Mouse (Mus musculus) spleen, adult 18-20 months (tissue): ENCODE results near the gene Vps52.

Source experiments
- DNase-seq, 2 experiments: peaks; one replicate each; pipeline ENCODE4 v3.0.0; 2022; ENCODE audit warnings: mixed read lengths in 2 of 2

Vps52 gene

GRCm38 (mm10) chr17:33955555-33956214 lies at the start of gene Vps52, which contains the start of gene Rps18:
TSS of gene Vps52 (plus strand) at chr17:33955812.
TSS of gene Rps18 (minus strand) at chr17:33956001.
- peak; percentile 89 to 96 for DNase-seq

- peak in 1 of 2 experiments; percentile 53 for DNase-seq
Observed at GRCm38 (mm10) chr17:33908331-33909076, 47.1 kb upstream of the Vps52 start.

- DNase-seq: peak; percentile 98 to 99
Observed at GRCm38 (mm10) chr17:33909077-33909868, 46.3 kb upstream of the Vps52 start, which contains the start of gene Daxx. TSS of gene Daxx (plus strand) at chr17:33909414.

- no peak for DNase-seq
Observed at GRCm38 (mm10) chr17:33909869-33910250, 45.8 kb upstream of the Vps52 start.

GRCm38 (mm10) chr17:33910346-33911051 lies 45.1 kb upstream of the Vps52 start:
- DNase-seq: no peak

GRCm38 (mm10) chr17:33911052-33911812 lies 44.4 kb upstream of the Vps52 start:
- no peak for DNase-seq

GRCm38 (mm10) chr17:33911813-33912414 lies 43.7 kb upstream of the Vps52 start:
- no peak for DNase-seq

- DNase-seq: no peak
Observed at GRCm38 (mm10) chr17:33913264-33913663, 42.3 kb upstream of the Vps52 start.

GRCm38 (mm10) chr17:33913905-33914304 lies 41.7 kb upstream of the Vps52 start:
- no peak for DNase-seq

- DNase-seq: no peak
Observed at GRCm38 (mm10) chr17:33914969-33915391, 40.6 kb upstream of the Vps52 start.

GRCm38 (mm10) chr17:33915671-33916250 lies 39.9 kb upstream of the Vps52 start, which contains the start of the genes Tapbp and Zbtb22:
TSS of gene Tapbp (plus strand) at chr17:33915899.
TSS of gene Zbtb22 (plus strand) at chr17:33915904.
- DNase-seq: peak; percentile 85 to 91

- DNase-seq: no peak
Observed at GRCm38 (mm10) chr17:33916294-33916693, 39.3 kb upstream of the Vps52 start.

GRCm38 (mm10) chr17:33916847-33917655 lies 38.6 kb upstream of the Vps52 start:
- DNase-seq: no peak

GRCm38 (mm10) chr17:33917656-33918292 lies 37.8 kb upstream of the Vps52 start:
- DNase-seq: no peak

- no peak for DNase-seq
Observed at GRCm38 (mm10) chr17:33918293-33919203, 37.1 kb upstream of the Vps52 start.

- peak; percentile 82 to 87 for DNase-seq
Observed at GRCm38 (mm10) chr17:33919351-33920281, 36.0 kb upstream of the Vps52 start.
